Mouse (Mus musculus): ENCODE measurements around the gene Gm10840. TPM values are rescaled to one million over a fixed set of nuclear protein-coding genes. Genes with fewer than 3 reads are reported as not detected.

Gm10840 gene
- polyA plus RNA-seq, 1 experiment: not detected

DNA sequence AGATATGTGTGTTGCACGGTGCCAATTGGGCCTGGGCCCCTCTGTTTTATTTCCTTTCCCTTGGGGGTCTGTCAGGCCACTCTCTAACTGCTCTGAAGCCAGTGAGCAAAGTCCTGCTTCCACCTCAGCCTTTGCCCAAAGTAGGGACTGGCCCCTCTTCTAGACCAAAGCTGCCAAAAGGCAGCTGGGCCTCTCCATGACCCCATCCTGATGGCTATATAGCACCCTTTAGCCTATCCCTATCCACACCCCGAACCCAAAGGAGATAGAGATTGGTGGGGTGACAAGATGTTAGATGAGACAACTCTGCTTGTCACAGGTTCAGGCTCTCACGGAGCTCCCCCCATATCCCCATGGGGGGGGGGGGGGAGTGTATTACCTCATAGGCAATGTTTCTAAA, 4.9 kb upstream of the Gm10840 start:
- H3K36me3 ChIP-seq (ENCODE audit: control insufficient read depth, insufficient read depth, low read length): peaks cover 32% of the 10 kb centered on the region
- H3K4me1 ChIP-seq (ENCODE audit: control insufficient read depth, insufficient read depth, insufficient read length, low read length): peaks cover 9% of the 10 kb centered on the region
- 63% methylated on average over 3 of the region's 3 CpGs for WGBS
- H3K27me3 ChIP-seq (ENCODE audit: control insufficient read depth, insufficient read depth, low read length): no peaks in the 10 kb centered on the region
- TF ChIP-seq CTCF (IDR thresholded peaks at IDR 0.05; ENCODE audit: extremely low read depth, insufficient read length, insufficient replicate concordance, low read depth, low read length): no peak
- TF ChIP-seq POLR2A (IDR thresholded peaks at IDR 0.05; ENCODE audit: low read depth, low read length): no peak
- no peak overlapping the region for H3K27ac ChIP-seq (ENCODE audit: insufficient read depth, low read depth, low read length)
- H3K4me3 ChIP-seq (ENCODE audit: low read depth, low read length): no peak overlapping the region

DNA sequence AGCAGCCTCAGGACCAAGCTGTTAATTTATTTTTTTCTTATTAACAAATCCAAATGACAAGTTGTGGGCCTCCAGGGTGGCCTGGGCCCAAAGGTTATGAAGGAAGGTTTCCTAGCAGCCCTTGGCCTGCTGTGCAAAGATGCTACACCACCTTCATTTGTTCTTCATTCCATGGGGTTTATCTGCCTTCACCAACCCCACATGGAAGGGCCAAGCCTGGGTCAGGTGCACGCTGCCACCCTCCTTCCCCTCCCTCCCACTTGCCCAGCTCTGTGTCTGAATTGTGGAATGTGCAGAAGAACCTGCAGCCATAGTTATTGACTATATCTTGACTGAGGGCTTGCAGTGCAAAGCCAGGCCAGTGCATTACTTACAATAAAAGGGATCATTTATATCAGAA, 4.4 kb upstream of the Gm10840 start:
- no peak overlapping the region for H3K27ac ChIP-seq (ENCODE audit: insufficient read depth, low read depth, low read length)

GRCm38 (mm10) chr11:106157154-106157553, 3.5 kb upstream of the Gm10840 start:
- H3K4me3 ChIP-seq (ENCODE audit: low read depth, low read length): no peak overlapping the region

More for the DNA sequence above, 4.4 kb upstream of the Gm10840 start:
- Histone ChIP-seq H3K27me3 (ENCODE audit: control insufficient read depth, insufficient read depth, low read length) (no peaks in the 10 kb centered on the region), H3K4me1 (ENCODE audit: control insufficient read depth, insufficient read depth, insufficient read length, low read length) (peaks cover 9% of the 10 kb centered on the region), H3K36me3 (ENCODE audit: control insufficient read depth, insufficient read depth, low read length) (peaks cover 28% of the 10 kb centered on the region), H3K4me3 (ENCODE audit: low read depth, low read length) (no peak overlapping the region)
- 88% methylated on average over 1 of the region's 1 CpGs for WGBS
- TF ChIP-seq CTCF (IDR thresholded peaks at IDR 0.05; ENCODE audit: extremely low read depth, insufficient read length, insufficient replicate concordance, low read depth, low read length) (no peak), POLR2A (IDR thresholded peaks at IDR 0.05; ENCODE audit: low read depth, low read length) (no peak)

DNA sequence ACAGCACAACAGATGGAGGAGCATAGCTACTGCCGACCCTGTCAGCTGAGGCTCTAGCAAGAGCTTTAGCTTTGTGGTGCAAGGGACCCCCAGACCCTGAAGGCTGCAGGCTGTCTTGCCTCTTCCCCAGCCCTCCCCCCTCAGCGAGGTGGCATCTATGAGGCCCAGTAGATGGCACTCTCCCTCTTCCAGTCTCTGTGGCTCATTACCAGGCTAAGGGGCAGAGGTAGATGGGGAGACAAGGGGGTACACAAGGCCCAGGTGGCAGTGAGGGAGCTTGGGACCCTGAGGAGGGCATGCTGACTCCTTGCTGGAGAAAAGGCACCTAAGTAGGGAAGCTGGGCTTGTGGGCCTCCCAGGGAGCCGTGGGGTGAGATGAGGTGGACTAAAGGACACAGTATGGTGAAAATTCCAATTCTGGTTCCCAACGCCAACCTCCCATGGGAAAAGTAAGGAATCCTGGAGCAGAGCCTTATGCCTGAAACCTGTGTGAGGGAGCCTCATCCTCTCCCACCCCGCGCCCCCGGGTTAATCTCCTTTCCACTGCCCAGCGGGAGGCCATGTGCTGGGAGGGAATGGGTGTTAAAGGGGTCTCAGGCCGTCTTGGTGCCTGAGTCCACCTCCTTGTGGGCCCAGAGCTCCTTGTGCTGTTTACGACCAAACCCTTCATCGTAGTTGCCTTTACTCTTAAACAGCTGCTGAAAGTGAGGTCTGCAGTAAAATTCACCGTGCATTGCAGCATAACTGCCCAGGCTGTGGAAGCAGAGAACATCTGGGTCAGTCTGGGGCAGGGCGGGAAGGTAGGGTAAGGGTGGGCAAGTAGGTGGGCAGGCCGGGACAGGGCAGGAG, 2.3 kb upstream of the Gm10840 start:
- H3K27ac ChIP-seq (ENCODE audit: insufficient read depth, low read depth, low read length): peak overlapping the region; percentile 77; the same call in 1 of the 2 replicates

More at GRCm38 (mm10) chr11:106157154-106157553, 3.5 kb upstream of the Gm10840 start:
- Histone ChIP-seq H3K4me1 (ENCODE audit: control insufficient read depth, insufficient read depth, insufficient read length, low read length) (peaks cover 9% of the 10 kb centered on the region), H3K36me3 (ENCODE audit: control insufficient read depth, insufficient read depth, low read length) (peaks cover 20% of the 10 kb centered on the region), H3K27ac (ENCODE audit: insufficient read depth, low read depth, low read length) (no peak overlapping the region), H3K27me3 (ENCODE audit: control insufficient read depth, insufficient read depth, low read length) (no peaks in the 10 kb centered on the region)
- 73% methylated on average over 7 of the region's 7 CpGs for WGBS
- no peak for TF ChIP-seq POLR2A (IDR thresholded peaks at IDR 0.05; ENCODE audit: low read depth, low read length)
- TF ChIP-seq CTCF (IDR thresholded peaks at IDR 0.05; ENCODE audit: extremely low read depth, insufficient read length, insufficient replicate concordance, low read depth, low read length): no peak

DNA sequence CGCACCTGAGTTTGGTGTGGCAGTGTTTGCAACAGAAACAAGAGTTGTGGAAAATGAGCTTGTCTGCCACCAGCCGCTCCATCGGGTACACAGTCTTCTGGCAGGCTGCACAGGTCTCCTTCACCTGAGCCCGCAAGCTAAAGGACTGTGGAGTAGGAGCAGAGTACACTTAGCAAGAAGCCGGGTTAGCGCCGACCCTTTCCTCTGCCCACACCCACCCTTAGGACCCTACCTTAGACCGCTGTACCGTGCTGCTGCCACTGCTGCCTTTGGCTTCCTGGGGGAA, 1.8 kb upstream of the Gm10840 start:
- Histone ChIP-seq H3K27me3 (ENCODE audit: control insufficient read depth, insufficient read depth, low read length) (no peaks in the 10 kb centered on the region), H3K36me3 (ENCODE audit: control insufficient read depth, insufficient read depth, low read length) (peaks cover 14% of the 10 kb centered on the region), H3K27ac (ENCODE audit: insufficient read depth, low read depth, low read length) (peak overlapping the region; percentile 77), H3K4me1 (ENCODE audit: control insufficient read depth, insufficient read depth, insufficient read length, low read length) (peaks cover 9% of the 10 kb centered on the region), H3K4me3 (ENCODE audit: low read depth, low read length) (peak overlapping the region; percentile 73)
- TF ChIP-seq POLR2A (IDR thresholded peaks at IDR 0.05; ENCODE audit: low read depth, low read length): no peak
- TF ChIP-seq CTCF (IDR thresholded peaks at IDR 0.05; ENCODE audit: extremely low read depth, insufficient read length, insufficient replicate concordance, low read depth, low read length): no peak
- 37% methylated on average over 9 of the region's 9 CpGs for WGBS

More for the DNA sequence above, 2.3 kb upstream of the Gm10840 start:
- Histone ChIP-seq H3K27me3 (ENCODE audit: control insufficient read depth, insufficient read depth, low read length) (no peaks in the 10 kb centered on the region), H3K4me1 (ENCODE audit: control insufficient read depth, insufficient read depth, insufficient read length, low read length) (peaks cover 9% of the 10 kb centered on the region), H3K36me3 (ENCODE audit: control insufficient read depth, insufficient read depth, low read length) (peaks cover 17% of the 10 kb centered on the region), H3K4me3 (ENCODE audit: low read depth, low read length) (peak overlapping the region; percentile 73)
- peak; percentile 28; the same call in 1 of the 2 replicates for TF ChIP-seq CTCF (IDR thresholded peaks at IDR 0.05; ENCODE audit: extremely low read depth, insufficient read length, insufficient replicate concordance, low read depth, low read length)
- TF ChIP-seq POLR2A (IDR thresholded peaks at IDR 0.05; ENCODE audit: low read depth, low read length): no peak
- 58% methylated on average over 14 of the region's 14 CpGs for WGBS

- Histone ChIP-seq H3K4me1 (ENCODE audit: control insufficient read depth, insufficient read depth, insufficient read length, low read length) (peaks cover 9% of the 10 kb centered on the region), H3K27ac (ENCODE audit: insufficient read depth, low read depth, low read length) (peak overlapping the region; percentile 77), H3K27me3 (ENCODE audit: control insufficient read depth, insufficient read depth, low read length) (no peaks in the 10 kb centered on the region), H3K36me3 (ENCODE audit: control insufficient read depth, insufficient read depth, low read length) (peaks cover 9% of the 10 kb centered on the region), H3K4me3 (ENCODE audit: low read depth, low read length) (peak overlapping the region; percentile 73)
- WGBS: 1% methylated on average over 25 of the region's 25 CpGs
- TF ChIP-seq CTCF (IDR thresholded peaks at IDR 0.05; ENCODE audit: extremely low read depth, insufficient read length, insufficient replicate concordance, low read depth, low read length) (no peak), POLR2A (IDR thresholded peaks at IDR 0.05; ENCODE audit: low read depth, low read length) (no peak; the same call in 1 of the 2 replicates)
These were observed 1.3 kb upstream of the Gm10840 start for GRCm38 (mm10) chr11:106159216-106159920.

Measured in small intestine, adult 2 months (tissue).